Mouse (Mus musculus) adrenal gland, postnatal 14 days (tissue): ENCODE measurements at regions not wholly inside any gene's neighbourhood (a gene's known extent, or its start where the extent isn't known, plus 50 kb on each side); places are given as distances from the start of the nearest gene placed in this dataset.

Experiments used
- DNase-seq: peaks from one replicate; pipeline ENCODE4 v3.0.0; 2021; ENCODE audit warnings: mixed read lengths

DNA sequence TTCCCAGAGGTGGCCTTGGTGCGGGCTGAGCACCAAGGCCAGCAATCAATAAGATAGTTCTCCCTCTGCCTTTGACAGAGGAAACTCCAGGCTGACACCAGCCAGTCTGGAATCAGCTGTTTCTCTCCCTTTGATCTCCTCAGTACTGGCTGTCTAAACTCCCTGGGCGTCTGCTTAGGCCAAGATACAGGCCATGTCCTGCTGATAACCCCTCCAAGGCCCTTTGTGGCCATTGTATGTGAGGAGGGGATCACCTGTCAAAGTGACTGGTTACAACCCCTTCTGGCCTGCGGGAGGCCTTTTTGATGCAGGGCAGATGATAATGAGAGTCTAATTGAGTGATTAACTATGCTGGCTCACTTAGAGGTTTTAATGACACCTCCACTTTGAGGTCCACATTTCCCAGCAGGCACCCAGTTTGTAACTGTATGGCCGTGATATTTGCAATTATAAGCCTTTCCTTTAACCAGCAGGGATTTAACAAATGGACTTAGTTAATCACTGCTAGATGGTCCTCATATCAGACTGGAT is 777.8 kb downstream of the Kcnj2 start:
- peak; percentile 25 for DNase-seq

DNA sequence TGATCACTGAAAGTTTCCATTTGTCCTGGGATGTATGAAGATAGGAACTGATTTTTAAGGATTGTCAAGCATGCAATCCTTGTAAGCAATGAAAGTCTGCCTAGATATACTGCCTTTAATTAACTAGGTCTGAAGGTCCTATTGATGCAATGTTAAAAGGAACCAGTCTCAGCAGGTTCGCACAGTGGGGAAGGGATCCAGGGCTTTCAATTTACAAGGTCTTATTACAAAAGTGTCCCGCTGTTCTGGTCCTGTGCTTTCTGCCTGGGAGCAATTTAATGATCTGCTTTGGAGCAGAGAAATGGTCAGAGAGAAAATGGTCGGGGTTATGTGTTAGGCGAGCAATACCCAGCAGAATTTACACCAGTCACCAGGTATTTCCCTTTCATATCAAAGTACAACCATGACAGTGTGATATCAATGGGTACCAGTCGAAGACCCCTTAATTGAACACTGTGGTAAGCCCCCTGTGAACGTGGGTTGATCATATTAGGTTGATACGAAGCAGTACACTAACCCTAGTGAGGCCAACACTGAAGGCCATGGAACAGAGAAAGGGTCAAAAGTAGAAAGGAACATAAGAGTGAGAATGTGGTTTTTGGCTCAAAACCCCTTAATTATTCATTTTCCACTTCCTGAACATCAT is 778.5 kb downstream of the Kcnj2 start:
- DNase-seq = no peak

DNA sequence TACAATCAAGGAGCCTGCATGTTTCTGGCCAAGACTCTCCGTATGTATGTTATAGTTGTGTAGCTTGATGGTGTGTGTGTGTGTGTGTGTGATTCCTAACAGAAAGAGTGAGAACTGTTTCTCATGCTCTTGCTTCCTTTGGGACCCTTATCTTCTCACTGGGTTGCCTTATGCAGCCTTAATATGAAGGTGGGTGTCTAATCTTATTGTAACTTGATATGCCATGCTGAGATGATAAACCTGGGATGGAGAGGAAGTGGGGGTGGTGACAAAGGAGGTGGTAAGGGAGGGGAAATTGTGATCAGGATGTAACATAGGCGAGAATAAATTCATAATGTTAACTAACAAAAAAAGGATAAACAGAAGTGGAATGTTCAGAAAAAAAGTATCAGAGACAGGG is 791.3 kb downstream of the Kcnj2 start:
- no peak for DNase-seq

DNA sequence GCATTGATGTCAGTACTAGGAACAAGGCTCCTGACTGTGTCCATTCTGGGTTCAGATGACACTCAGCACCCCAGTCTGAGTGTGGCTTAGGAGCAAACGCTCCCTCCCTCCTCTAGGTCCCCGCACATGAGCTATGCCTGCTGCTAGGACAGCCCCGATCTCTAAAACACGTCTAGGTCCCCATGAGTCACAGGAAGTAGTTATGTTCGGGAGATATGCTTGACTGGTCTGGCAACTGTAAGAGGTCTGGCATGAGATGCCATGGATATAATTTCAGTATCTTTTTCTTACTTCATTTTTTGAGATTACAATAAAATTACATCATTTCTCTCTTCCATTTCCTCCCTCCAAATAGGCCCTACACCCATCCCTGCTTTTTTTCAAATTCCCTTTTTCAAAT is 792.1 kb downstream of the Kcnj2 start:
- no peak for DNase-seq

DNA sequence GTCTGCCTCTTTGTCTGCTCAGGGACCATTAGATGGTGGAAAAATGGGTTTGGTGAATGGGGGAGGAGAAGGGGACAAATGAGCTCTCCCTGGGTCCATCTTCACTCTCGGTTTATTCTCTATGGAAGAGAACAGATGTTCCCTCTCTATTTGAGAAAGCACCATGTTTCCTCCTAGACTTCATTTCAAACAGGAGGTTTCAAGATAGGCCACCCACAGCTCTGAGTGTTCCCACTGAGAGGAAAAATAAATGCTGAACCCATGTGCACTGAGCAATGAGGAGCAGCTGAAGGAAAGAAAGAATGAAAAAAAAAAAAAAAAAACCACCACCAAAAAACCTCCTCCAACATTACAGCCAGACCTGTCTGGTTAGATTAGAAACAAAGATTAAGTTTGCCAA is 799.2 kb downstream of the Kcnj2 start:
- DNase-seq = no peak

DNA sequence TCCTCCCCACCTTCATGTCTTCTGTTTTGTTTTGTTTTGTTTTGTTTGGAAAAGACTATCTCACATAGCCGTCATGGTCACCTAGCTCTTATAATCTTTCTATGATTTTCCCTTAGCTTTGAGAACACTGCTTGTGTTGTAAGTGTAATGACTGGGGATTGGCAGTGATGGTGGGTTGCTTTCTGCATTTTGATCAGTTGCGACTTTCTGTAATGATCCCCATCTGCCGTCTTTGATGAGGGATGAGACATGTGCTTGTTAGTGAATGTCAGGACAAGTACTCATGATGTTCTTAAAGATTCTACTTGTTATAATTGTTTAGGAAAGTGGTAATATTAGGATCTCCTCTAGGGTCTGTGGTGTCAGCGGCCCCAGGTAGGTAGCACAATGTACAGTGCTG is 809.4 kb downstream of the Kcnj2 start:
- no peak for DNase-seq

DNA sequence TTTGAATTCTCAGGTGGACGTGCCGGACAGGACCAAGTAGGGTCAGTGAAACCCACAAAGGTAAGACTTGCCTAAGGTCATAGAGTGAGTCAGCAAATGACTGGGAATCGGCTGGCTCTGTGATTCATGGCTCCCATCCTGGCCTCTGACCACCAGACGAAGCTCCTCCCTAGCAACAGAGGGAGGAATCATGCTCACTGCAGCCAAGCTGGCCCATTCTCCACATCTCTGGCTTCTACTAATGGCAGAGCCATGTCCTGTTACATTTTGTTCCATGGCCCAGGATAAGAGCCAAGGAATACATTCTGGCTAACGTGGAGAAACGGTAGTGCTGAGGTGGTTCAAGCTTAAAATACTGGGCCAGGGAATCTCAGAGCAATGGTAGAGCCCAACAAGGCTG is 814.2 kb downstream of the Kcnj2 start:
- DNase-seq = no peak

DNA sequence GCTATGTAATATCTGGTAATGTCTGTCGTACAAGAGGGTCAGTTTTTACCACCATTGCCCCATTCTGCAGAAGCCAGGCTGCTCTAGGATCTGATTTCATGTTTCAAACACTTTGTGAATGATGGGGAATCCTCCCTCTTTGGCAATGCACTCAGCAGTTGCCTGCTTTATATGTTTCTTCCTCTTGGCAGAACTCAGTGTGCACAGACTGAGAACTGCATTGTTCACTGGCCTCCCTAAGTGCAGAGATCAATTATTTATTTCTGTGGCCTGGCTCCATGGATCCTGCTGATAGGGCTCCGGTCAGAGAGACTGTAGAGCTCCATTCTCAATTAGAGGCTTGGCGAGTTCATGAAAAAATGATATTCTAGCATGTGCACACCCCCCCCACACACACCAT is 824.1 kb downstream of the Kcnj2 start:
- DNase-seq = no peak

DNA sequence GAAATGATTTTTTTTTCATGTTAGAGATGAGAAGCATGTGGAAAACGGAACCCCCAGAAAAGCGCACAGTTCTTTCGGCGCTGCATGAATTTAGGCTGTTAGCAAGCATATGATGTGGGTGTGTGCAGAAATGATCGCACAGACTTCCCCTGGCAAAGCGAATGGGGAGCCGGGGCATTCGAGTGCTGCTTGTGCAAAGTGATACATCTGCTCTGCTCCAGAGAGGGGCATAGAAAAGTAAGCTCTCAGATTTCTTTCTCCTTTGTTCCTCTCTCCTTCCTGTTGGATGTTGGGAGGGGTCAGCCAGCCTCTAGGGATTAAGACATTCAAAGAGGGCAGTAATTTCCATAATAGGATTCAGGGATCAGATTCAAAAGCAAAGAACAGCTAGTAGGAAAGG is 827.9 kb downstream of the Kcnj2 start:
- no peak for DNase-seq

DNA sequence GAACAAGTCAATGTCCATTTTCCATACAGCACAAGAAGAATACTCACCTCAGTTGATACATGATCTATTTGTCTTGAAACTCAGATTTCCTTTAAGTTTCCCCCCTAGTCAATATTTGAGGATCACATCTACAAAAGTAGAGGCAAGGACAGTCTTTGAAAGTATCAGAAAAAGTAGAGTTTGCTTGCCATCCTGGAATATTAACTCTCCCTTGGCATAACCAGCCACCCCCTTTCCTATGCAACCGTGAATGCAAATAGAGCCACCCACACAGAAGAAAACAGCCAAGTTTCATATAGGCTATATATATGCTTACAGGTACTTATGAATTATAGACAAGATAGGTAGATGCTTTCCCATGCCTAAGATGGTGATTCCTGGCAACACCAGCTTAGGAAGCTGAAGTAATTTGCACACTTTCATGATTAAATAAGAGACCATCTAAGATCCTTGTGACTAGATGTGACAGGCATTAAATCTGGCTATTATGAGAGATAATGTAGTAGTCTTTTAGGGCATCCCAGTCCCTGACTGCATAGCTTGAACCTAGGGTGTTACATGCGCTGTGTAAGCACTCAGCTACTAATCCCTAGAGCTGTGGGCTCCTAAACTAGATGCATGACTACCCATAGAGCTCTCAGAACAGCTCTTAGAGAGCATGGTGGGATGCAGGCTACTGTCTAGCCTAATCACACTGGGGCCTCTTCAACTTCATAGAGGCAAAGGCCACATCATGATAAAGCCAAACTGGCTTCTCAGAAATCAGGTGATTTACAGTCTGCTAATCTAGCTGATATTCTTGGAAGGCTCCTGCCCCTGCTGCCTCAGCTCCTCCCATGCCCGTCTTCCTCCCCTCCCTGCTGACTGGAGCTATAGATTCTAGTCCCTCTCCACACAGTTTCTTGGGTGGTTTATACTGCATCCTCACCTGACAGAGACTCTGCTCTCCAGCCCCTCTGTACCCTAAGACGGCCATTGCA is 829.5 kb downstream of the Kcnj2 start:
- DNase-seq = no peak

DNA sequence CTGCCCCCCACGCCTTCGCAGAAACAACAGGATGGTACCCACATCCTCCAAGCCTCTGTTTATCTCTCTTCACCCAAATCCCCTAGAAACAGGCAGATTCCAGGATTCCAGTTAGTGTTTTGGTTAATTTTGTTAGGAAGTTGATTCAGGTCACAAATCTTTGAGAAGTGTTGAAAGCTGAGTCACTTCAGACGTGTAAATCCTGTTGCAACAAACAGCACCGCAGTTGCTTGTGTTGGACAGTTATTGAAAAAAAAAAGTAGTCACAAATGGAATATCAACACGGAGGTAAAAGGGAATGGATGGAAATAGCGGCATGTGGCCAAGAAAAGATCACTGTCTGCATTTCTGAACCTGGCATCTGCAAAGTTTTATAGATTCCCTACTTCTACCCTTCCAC is 831.0 kb downstream of the Kcnj2 start:
- no peak for DNase-seq

DNA sequence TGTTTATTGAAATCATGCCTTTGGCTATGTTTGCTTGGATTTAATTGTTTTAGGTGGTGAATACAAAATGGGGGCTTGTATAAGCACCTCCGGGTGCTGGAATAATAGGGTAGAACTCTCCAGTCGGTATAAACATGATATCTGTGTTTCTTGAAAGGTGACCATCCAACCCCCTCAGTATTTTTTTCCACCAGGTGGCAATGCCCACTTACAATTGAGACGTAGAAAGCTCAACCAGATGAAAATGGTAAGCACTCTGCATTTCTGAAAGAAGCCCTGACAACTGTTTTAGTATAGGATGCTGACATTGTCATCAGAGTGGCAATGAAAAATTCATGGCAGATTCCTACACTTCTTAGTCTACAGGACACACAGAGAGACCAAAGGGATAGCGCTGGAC is 838.1 kb downstream of the Kcnj2 start:
- peak; percentile 5 for DNase-seq

DNA sequence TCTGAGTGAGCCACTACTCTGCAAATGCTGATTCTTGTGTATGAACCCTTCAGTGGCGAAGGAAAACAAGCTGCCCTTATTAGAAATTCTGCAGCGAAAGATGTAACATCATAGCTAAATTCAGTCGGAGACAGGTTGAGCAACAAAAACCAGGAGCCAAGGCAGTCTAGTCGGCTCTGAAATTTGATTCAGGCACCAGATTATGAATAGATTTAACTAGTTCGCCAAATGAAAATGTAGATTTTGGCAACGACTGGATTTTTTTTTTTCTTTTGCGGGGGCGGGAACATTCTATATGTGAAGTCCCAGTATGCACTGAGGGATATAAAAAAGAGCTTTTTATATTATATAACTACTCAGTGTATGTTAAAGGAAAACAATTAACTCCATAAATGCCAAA is 847.9 kb downstream of the Kcnj2 start:
- DNase-seq = no peak

DNA sequence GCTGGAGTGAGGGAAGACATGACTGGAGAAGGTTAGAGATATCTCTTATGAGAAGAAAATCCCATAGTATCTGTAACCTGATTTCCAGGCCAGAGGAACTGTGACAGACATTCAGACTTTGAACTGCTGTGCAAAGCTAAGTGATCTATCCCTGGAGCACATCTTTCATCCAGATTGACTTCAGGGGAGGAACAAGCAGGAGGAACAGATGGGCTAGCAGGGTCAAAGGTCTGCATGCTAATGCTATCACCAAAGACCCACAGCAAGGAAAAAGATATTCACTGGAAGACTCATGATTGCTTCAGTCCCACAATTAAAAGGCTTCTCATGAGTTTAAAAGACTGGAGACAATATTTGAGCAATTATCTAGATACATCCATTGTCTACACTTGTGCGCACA is 855.7 kb upstream of the Sox9 start:
- no peak for DNase-seq

DNA sequence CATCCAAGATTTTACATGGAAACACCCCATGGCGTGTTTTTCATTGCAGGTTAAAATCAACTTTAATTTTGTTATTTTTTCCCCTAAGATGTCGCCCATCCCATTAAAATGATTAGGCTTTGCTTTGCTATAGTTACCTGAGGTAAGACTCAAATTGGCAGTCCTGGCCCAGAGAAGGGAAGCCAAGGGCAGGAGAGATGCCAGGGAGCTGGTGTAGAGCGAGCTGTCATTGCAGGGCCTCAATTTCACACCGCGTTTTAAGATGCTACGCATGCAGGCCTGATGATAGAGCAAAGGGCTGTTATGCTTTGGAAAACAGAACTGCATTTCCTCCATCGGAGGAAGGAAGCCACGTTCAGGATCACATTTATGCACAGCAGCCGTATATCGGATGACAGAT is 852.7 kb upstream of the Sox9 start:
- DNase-seq = no peak

DNA sequence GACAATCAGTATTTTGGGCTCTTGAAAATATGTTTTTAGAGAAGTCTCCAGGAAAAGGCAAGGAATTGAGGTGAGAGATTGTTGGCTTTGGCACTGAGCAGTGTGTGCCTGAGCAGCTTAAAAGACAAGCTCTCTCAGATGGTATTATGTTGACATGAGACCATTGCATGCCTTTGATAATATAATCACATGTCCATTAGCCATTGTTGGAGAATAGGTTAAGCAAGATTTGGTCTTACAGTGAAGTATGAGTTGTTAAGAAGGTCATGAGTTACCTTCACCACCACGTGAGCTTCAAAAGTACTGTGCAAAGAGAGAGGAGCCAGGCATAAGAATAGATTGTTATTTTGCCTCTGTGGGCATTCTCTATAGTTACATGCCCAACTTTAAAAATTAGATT is 850.0 kb upstream of the Sox9 start:
- DNase-seq = no peak

DNA sequence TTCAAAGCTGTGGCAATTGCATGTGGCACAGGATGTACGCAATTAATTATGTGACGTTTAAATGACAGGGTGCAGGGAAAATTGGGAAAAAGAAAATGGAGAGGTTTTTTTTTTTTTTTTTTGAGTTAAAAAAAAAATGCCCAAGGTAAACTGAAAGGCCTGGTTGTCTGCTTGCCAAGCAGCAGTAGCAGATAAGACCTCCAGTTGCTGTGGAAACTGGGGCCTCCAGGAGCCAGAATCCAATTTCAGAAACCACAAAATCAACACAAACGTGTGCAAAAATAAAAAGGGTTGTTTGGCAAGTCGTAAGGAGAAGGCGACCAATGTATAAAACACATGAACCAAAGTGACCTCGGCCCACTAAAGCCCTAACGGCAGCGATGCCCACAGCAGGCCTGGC is 837.7 kb upstream of the Sox9 start:
- DNase-seq = peak; percentile 11

DNA sequence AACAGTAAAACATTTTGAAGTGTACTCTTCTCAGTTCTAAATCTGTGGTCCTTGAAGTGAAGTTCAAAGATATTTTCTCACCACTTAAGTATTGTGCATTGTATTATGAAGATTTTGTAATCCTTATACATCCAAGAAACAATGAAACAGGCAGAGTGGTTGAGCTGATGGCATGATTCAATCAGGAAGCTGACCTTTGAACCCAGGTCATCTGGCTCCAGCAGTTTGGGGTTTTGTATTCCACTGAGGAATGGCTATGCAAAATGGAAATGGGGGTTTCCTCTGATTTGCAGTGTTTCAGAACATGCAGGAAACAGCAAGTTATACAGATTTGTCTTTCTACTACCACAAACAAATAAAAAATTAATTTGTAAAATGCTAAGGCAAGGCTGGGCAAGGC is 836.2 kb upstream of the Sox9 start:
- no peak for DNase-seq

DNA sequence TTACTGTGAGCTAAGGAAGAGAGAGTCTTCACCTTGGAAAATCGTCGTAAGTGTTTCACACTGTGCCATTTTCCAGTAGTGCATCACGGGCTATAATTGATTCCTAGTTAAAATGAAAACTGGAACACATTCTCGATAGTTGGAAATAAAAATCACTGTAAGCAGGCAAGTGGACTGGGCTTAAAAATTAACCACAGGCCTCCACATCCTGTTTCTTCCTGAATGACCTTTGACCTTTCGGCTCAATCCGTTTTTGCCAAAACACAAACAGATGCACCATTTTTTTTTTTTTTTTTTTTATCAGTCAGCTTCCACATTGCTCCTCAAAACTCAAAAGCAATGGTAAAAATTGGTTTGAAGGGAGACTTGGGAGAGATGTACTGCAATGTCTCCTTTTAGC is 834.4 kb upstream of the Sox9 start:
- no peak for DNase-seq

DNA sequence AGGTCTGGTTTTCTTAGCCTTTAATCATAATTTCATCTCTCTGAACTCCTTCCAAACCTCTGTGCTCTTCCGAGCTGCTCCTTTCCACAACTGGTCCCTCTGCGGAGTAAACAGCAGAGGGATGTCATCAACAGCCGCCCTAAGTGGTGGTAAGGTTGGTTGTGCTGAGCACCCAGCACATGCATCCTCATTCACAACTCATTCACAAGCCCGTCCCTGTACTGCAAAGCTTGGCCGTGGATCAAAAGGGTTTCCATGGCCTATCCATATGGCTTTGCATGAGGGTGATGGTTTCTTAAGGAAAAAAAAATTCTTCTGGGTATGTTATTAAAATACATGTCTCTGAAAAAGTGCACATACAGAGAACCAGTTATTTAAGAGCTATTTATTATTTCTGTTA is 828.6 kb upstream of the Sox9 start:
- DNase-seq = no peak

DNA sequence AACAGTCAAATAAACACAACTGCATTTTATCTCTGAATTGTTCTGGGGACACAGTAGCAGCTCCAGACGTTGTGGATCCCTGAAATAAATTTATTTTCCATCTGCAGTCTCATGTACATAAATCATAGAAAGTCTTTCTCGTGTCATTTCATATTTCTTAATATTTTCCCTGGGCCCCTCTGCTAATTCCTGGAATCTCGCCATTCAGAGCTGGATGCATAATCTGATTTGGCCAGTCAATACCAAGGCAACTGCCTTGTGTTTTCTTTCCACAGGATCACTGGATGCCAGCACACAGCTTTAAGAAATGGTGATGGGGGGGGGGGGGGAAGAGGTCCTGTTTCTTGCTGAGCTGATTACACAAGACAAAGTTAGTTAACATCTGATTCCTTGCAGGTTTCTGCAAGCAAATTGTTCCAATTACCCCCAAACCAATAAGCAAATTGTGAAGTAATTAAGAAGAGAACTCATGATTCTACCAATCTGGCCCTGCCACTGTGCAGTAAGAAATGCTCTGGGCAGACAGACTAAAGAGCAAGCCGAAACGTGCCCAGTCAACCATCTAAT is 824.2 kb upstream of the Sox9 start:
- no peak for DNase-seq

DNA sequence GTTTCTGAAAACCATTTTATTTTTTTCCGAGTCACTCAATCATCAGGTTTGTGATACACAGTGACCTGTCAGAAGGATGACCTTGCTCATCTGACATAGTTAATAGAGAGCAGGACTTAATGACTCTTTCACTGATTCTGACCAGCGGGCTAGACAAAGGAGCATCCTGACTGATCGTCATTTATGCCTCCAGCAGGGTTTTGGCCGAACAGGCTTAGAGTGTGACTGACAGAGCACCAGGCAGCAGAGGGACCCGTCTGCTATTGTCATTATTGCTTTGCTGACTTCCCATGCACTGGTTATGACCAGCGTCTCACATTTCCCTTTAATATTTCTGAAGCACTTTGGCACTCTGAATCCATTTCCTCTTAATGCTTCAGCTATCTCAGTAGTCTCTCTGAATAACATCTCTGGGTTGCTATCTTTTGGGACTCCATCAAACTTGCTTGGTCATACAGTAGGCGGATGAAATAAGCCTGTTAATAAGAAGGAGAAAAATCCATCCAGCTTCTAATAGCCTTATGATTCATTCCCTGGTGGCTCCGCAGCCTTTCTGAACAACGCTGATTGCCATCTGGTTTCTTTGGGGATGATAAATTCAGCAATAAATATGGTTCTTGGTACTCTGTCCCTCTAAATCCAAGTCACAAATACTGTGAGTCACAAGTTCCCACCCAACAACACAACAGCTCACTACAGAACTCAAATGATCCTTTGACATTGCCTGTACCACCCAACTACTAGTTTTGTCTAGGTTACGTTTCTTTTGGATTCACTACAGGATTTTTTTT is 820.8 kb upstream of the Sox9 start:
- DNase-seq = no peak

DNA sequence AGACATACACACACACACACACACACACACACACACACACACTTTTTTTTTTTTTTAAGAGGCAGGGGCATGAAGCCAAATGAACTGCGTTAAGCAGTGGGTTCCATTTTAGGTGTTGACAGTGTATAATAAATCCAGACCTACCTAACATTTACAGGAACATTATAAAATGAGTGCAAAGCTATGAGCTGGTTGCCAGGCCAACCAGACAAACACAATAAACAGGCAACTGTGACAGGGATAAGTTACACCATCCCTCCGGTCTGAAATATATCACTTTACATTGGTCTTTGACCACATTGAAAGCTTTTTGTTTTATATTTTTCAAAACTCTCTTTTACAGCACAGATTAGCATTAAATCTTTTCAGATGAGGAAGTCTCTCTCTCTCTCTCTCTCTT is 820.2 kb upstream of the Sox9 start:
- DNase-seq = no peak
